Mouse (Mus musculus): Measurements from ENCODE around the gene Nsun7. TPM values are rescaled to one million over a fixed set of nuclear protein-coding genes. Genes with fewer than 3 reads are reported as not detected.

The Nsun7 gene
- 0.64 TPM for polyA plus RNA-seq (2014; fragmentation: Illumina TruSeq; extraction: RNeasy Lipid Tissue Mini Kit (QIAGEN cat#74804); ENCODE audit: low read depth, low replicate concordance)

GRCm38 (mm10) chr5:66259756-66260448 is at the start of gene Nsun7:
TSS of gene Nsun7 (plus strand) at chr5:66259897.

Other genes with a start within 250 kb of the Nsun7 start
- gene Rbm47, start 86.8 kb upstream of the Nsun7 start, polyA plus RNA-seq (2014; fragmentation: Illumina TruSeq; extraction: RNeasy Lipid Tissue Mini Kit (QIAGEN cat#74804); ENCODE audit: low read depth, low replicate concordance), result 47.7 TPM